Mouse (Mus musculus): Measurements from ENCODE around the gene Gm44790.
"Not testable (repeated sequence)": the region's sequence is repeated elsewhere in the genome, so short reads cannot be mapped to it uniquely, and the experiment has no call there.

Gene Gm44790

DNA sequence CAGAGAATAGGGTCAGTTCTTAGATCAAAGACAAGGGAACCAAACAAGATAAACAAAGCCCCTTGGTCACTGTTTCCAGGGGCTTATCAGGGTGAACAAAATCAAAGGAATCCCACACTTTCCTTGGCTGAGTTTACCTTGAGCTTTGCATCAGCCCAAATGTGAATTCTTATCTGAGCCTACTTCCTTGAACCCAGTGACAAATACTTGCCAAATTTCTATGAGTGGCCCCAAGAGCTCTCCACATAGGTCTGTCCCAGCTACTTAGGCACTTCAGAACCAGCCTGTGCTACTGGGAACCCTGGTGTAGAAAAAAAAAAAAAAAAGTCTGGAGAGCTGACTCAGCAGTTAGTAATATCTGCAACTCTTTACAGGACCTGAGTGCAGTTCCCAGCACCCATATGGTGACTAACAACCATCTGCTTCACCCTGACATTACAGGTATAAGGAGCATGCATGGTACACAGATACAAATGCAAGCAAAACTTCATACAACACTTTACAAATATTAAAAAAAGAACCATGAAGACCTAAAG, 48.3 kb downstream of the Gm44790 start:
- no peak for DNase-seq (ENCODE audit: low spot score in 2 of 2)

DNA sequence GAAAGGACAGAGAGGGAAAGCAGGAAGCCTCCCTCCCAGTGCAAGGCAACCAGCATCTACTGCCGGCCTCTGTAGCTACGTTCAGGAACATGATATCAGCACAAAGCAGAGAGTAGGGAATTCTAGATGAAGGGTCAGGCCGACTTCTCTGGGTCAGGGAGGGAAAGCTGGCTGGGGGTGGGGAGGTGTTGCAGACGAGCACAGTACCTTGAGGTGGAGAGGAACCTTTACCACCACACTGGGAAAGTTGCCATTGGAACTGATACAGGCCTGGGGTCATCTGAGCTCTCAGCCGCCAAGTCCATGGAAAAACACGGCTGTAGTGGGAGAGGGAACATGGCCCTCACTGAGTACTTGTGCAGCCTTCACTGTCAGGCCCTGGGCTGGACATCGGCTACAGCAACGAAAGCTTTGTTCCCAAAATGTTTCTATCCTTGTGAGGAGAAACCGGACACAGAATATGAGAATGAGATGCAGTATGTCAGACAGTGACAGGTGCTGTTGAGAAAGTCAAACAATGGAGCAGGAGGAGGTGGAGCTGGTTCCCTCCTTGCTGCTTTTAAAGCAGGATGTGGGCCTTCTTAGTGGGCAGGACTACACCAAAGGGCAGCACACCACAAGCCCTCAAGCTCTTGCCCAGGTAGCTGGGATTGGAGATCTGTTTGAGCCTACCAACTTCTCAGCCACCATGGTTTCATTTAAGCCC, 49.2 kb downstream of the Gm44790 start:
- no peak for DNase-seq (ENCODE audit: low spot score in 2 of 2)

DNA sequence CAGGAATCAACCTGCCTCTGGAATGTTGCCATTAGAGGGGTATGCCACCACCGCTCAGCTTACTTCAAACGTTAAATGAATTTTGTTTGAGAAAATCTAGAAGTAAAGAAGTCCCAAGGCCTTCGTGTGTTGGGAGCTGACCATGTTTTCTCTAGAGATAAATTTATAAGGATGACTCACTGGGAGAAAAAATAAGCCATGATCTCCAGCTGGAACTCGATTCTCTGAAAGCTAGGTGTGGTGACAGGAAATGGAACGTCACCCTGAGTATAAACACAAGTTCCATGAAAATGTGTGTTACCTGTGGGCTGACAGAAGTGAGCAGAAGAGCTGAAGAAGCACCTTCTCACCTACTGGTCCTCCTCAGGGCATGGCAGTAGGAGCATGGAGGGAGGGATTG, 50.5 kb downstream of the Gm44790 start:
- no peak for DNase-seq (ENCODE audit: low spot score in 2 of 2)

DNA sequence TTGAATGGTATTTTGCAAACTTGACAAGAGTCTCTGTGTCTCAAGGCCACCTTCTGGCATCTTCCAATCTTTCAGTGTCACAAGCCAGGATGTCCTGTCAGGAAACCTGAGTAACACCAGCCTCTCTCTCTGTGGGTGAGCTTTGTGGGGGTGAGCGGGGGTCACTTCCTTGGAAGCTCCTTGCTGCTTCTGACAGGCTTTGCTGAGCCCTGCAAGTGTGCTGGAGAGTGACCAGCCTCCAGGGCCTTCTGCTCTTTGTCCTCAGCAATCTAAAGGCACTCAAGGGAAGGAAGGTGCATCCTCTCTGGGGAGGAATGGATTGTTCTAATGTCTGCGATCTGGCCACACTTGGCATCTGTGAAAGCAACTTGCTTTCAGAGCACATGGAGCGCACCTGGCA, 52.9 kb downstream of the Gm44790 start:
- no peak for DNase-seq (ENCODE audit: low spot score in 2 of 2)

DNA sequence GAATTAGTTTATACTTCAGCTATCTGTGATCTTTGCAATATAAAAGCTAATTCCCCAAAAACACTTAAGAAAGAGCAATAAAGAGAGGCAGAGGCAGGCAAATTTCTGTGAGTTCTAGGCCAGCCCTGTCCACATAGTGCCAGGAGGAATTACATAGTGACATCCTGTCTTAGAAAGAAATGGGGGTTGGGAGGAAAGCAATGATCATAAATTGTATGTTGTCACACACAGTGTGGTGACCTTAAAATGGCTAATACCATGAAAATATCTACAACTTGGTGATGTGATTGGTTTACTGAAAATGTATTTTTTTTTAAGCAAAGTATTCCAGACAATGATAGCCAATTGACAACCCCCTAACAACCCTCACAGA, 53.3 kb downstream of the Gm44790 start:
- DNase-seq (ENCODE audit: low spot score in 2 of 2) = no peak

DNA sequence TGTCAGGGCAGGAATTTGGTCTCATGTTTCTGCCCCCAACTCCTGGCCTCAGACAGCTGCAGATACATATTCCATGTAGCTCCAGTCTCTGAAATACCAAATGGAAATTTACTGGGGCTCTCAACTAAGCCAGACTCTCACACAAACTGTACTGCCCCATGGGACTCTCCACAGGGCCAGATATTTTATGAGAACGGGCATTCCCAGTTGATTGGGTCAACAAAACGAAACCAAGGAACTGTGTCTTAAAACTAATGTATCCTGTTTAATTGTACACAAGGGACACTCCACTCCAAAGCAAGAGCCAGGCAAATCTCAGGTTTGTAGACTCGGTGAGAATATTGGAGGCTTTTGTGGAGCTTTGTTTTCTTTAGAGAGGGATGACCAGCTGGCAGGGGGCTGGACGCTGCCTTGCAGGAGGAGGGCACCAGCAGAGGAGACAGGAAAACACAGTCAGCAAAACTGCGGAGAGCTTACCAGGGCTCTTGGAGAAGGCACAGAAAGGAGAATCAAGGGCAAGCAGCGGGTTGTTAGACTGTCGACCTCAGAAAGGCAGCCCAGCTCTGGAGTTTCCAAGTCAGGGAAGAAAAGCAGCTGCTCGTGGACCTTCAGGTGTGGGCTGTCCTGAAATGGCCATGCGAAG, 53.9 kb downstream of the Gm44790 start:
- DNase-seq (ENCODE audit: low spot score in 2 of 2) = no peak

DNA sequence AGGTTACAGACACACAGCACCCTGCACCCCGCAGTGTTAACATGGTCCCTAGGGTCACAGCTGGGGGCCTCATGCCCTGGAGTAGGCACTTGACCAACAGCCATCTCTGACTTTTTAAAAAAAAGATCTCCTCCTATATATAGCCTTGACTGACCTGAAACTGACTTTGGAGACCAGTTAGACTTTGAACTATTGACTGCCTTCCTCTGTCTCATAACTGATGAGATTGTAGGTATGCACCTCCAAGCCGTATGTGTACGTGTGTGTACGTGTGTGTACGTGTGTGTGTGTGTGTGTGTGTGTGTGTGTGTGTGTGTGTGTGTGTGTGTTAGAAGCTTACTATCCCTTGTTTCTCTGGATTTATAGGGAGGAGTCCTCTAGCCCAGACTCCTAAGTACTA, 55.4 kb downstream of the Gm44790 start:
- DNase-seq (ENCODE audit: low spot score in 2 of 2) = no peak

DNA sequence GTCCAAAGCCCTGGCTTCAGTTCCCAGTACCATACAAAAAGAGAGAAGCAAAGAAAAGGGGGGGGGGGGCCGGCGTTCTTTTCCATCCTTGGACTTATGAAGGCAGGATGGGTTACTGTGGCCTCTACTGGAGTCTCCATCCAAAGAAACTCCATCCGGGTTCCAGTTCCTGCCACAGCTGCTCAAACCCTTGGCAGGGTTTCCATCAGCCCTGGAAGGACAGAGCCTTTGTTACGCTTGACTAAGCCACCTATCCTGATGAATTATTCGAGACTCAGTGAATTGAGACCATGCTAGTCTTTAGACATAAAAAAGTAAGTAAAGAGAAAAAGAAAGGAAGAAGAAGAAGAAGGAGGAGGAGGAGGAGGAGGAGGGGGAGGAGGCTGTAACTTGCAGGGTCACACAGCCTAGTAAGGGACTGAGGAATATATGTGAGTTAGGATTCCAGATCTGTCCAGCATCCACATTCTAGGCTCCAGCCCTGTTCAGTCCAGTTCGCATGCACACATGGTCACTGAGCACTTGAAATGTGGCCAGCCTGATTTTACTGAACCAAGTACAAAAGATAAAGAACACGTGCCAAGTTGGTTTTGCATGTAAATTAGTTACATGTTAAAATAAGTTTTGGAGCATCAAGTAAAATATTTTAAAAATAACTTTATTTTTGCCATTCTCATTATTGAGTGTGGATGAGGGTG, 59.6 kb downstream of the Gm44790 start:
- no peak for DNase-seq (ENCODE audit: low spot score in 2 of 2)

DNA sequence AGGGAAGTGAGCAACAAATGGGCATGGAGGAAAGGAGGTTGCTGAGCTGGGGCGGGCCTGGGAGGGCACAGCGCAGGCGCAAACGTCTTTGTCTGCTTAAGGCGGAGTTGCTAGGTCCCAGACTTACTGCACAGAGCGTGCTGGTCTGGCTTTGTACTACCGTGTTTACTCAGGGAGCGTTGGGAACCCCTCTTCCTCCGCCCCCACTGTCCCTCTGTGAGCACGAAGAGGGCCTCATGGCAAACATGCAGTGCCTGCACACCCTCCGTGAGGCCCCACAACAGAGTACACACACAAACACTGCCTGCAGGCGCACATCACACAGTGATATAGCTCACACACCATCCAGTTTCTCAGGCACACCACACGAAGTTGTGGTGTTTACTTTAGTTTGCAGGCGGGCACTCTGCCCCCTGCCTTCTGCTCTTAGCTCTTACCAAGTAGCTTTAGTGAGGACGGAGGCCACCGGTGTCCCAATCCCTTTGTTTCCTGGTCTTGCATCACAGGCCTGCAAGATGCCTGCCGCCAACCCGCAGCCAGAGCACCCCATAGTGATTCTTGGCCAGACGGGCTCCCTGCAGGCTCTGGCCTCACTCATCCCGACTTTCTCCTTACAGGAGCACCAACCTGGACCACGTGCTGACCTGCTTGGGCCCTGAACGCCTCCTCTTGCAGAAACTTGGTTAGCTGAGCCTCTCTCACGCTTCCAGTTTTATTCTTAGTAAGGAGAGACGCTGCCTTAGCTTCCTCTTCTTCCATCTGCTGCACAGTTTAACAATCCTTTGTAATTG, 61.1 kb downstream of the Gm44790 start:
- peak; percentile 56 to 71 for DNase-seq (ENCODE audit: low spot score in 2 of 2)

DNA sequence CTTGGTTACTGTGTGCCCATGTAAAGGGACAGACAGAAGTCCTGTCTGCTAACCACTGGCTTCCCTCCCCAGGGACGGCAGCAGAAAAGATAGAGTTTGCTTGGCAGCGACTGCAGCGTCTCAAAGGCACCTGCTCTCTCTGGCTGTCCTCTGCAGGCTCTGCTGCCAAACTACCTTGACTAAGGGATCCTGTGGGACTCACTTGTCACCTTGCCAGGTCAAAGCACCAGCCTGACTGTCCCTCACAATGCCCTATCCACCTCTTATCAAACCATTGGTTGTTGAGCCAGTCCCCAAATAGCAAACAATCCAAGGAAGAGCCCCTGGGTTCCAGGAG, 61.7 kb downstream of the Gm44790 start:
- DNase-seq (ENCODE audit: low spot score in 2 of 2) = no peak

DNA sequence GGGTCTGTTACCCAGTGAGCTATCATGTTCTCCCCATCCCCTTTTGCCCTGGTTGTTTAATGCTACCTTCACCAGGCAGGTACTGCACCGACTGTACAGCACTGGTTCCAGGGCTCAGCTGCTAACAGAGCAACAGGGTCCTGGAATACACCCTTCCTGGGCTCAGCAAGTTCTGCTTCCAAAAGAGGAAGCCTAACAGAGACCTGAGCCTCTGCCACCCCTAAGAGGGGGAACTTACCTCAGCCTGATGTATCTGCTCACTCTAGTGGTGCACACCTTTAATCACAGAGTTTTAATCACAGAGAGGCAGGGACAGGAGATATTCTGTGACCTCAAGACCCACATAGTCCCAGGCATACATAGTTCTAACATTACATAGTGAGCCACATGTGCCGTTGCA, 63.5 kb downstream of the Gm44790 start:
- no peak for DNase-seq (ENCODE audit: low spot score in 2 of 2)

DNA sequence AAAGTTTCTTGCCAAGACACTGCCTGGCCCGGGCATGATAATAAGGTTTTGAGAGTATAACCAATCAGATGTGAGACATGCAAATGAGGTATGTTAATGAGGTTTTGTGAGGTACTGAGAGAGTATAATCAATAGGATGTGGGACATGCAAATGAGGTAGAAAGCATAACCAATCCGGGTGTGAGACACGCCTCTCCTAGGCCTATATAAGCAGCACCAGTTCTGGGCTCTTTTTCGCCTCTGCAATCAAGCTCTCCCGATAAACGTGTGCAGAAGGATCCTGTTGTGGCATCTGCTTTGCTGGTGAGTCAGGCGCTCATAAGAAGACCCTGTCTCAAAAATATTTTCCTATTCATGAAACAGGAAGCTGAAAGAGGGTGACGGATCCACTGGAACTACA, 64.0 kb downstream of the Gm44790 start:
- DNase-seq (ENCODE audit: low spot score in 2 of 2) = not testable (repeated sequence)

DNA sequence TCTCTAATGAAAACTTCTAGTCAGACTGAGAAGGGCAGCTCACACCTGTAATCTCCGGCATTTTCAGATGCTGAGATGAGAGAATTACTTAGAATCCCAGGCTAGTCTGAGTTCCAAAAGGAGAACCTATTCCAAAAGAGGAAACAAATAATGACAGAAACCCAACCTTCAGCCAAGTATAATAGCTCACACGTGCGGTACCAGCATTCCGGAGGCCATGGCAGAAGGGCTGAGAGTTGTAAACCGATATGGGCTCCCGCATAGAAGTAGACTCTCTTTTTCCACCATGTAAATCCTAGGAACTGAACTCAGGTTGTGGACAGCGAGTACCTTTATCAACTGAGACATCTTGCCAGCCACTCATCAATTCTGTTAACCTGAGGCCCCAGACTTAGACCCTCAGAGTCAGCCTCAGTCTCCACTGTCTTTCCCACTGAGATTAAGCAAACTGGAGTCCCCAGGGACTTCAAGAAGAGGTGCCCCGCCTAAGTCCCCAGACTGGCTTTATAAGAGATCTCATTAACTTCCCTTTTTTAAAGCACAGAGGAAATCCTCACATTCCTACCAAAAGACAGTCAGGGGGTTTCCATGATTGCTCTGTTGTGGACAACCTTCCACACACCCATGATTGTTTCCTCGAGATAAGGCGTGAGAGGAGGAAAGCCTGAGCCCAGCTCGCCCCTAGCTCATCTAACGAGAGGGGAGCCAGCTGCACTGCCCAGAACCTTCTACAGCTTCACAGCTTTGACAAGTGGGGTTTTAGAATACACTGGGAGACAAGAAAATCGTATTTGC, 67.2 kb downstream of the Gm44790 start:
- peak in 1 of 2 experiments; percentile 28 for DNase-seq (ENCODE audit: low spot score in 2 of 2)

DNA sequence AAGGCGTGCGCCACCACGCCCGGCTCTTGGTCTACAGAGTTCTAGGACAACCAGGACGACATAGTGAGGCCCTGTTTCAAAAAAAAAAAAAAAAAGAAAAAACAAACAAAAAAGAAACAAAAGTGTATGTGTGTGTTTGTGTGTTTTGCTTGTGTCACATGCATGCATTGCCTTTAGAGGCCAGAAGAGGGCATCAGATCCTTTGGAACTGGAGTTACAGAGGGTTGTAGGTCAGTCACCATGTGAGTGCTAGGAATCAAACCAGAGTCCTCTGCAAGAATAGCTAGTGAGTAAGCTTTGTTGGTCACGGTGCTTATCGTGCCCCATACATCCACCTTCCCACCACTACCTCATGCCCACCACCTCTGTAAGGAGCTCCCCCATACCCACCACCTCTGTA, 68.3 kb downstream of the Gm44790 start:
- no peak for DNase-seq (ENCODE audit: low spot score in 2 of 2)
